Mouse (Mus musculus) spleen, adult 2 months (tissue): ENCODE results near the gene Dnal4. TPM values are rescaled to one million over a fixed set of nuclear protein-coding genes. Genes with fewer than 3 reads are reported as not detected.

Experiments used
- DNase-seq, 2 experiments: peaks; one replicate each; pipeline versions ENCODE4 v3.0.0 to v3.0.0-alpha.2; 2012 to 2021; ENCODE audit warnings: low spot score in 2 of 2, low read depth in 1 of 2
- H3K27ac ChIP-seq: fragments of 200-500 bp; 2 replicates; pipeline ENCODE4 v1.5.1; 2012; ENCODE audit warnings: low read length, inconsistent platforms; ENCODE audit not compliant: insufficient read depth
- H3K27me3 ChIP-seq: fragments of 200-500 bp; 2 replicates; pipeline ENCODE4 v1.6.1; 2012; ENCODE audit warnings: mild to moderate bottlenecking, moderate library complexity, low read length, inconsistent platforms; ENCODE audit not compliant: control insufficient read depth, insufficient read depth
- H3K36me3 ChIP-seq: fragments of 200-500 bp; 2 replicates; pipeline ENCODE4 v1.6.1; 2012; ENCODE audit warnings: mild to moderate bottlenecking, low read length, inconsistent platforms; ENCODE audit not compliant: control insufficient read depth, insufficient read depth
- H3K4me1 ChIP-seq: fragments of 200-500 bp; 2 replicates; pipeline ENCODE4 v1.6.1; 2011; ENCODE audit warnings: inconsistent platforms; ENCODE audit not compliant: control insufficient read depth, insufficient read depth, insufficient read length
- H3K4me3 ChIP-seq: fragments of 200-500 bp; 2 replicates; pipeline ENCODE4 v1.5.1; 2011; ENCODE audit warnings: mild to moderate bottlenecking, inconsistent platforms; ENCODE audit not compliant: insufficient read depth, insufficient read length; ENCODE audit errors: extremely low read depth
- CTCF ChIP-seq: fragments of 200-500 bp; IDR thresholded peaks from 2 replicates; pipeline ENCODE4 v1.5.1; 2011; ENCODE audit warnings: mild to moderate bottlenecking, inconsistent platforms; ENCODE audit not compliant: insufficient read depth, insufficient read length, insufficient replicate concordance; ENCODE audit errors: extremely low read depth
- POLR2A ChIP-seq: fragments of 200-500 bp; IDR thresholded peaks from 2 replicates; pipeline ENCODE4 v1.6.1; 2011; ENCODE audit warnings: low read depth, low read length, inconsistent platforms
- WGBS: fragments of 180-500 bp; shearing (Covaris S2); methylation state at CpG from one replicate; pipeline ENCODE4 v1.1.7; 2018; 5-methylcytosine and 5-hydroxymethylcytosine counted together
- polyA plus RNA-seq: library from polyadenylated mRNA; depleted of rRNA; stranded (reverse); fragments of >200 nt; gene quantifications from 2 replicates; pipeline ENCODE4 v1.2.3, GENCODE M21; 2012

Dnal4 gene
- polyA plus RNA-seq, 1 experiment, result 18.1 TPM

DNA sequence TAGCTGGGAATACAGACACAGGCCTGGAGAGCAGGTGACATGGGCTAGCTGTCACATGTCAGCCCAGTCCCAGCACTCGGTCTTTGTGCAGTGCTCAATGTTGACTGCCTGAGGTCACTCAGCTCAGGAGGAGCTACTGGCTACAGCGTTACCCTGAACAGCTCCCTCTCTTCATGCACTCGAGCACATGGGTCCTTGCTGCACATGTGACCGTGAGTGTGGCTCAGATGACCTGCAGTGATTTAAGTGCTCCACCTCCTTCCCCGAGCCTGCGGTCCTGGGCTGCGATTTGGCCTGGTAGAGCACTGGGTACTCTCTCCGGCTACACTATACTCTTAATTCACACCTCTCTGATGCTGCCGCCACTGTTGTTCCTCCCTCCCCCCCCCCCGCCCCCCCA is 11.5 kb downstream of the Dnal4 start:
- 88% methylated on average over 10 of the region's 10 CpGs for WGBS
- DNase-seq, result no peak
- TF ChIP-seq CTCF, result no peak
- no peak for TF ChIP-seq POLR2A
- Histone ChIP-seq H3K27me3 (no peaks in the 10 kb centered on the region), H3K27ac (no peak overlapping the region), H3K4me1 (peaks cover 5% of the 10 kb centered on the region; the same call in 1 of the 2 replicates), H3K36me3 (no peaks in the 10 kb centered on the region), H3K4me3 (no peak overlapping the region)

DNA sequence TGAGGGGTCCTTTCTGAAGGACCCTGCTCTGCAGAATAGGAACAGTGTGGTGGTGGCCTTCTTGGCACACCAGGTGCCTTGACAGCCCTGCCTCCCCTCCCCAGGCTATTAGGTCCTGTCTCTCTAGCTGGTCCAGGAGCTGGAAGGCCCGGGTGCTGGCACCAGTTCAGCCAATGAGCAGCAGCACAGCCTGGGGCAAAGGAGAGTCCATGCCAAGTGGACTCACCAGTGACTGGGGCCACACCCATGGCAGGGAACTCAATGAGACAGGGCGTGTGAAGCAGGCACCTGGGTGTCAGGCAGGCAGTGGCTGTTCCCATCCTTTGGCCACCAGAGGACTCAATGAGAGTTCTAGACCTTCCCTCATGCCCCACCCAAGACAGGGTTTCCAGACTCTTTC is 12.3 kb downstream of the Dnal4 start:
- H3K4me3 ChIP-seq, result no peak overlapping the region
- H3K27ac ChIP-seq, result no peak overlapping the region
- no peaks in the 10 kb centered on the region for H3K36me3 ChIP-seq
- no peaks in the 10 kb centered on the region for H3K27me3 ChIP-seq
- DNase-seq, result no peak
- WGBS, result 85% methylated on average over 2 of the region's 2 CpGs
- TF ChIP-seq POLR2A (no peak), CTCF (no peak)
- peaks cover 5% of the 10 kb centered on the region; the same call in 1 of the 2 replicates for H3K4me1 ChIP-seq

DNA sequence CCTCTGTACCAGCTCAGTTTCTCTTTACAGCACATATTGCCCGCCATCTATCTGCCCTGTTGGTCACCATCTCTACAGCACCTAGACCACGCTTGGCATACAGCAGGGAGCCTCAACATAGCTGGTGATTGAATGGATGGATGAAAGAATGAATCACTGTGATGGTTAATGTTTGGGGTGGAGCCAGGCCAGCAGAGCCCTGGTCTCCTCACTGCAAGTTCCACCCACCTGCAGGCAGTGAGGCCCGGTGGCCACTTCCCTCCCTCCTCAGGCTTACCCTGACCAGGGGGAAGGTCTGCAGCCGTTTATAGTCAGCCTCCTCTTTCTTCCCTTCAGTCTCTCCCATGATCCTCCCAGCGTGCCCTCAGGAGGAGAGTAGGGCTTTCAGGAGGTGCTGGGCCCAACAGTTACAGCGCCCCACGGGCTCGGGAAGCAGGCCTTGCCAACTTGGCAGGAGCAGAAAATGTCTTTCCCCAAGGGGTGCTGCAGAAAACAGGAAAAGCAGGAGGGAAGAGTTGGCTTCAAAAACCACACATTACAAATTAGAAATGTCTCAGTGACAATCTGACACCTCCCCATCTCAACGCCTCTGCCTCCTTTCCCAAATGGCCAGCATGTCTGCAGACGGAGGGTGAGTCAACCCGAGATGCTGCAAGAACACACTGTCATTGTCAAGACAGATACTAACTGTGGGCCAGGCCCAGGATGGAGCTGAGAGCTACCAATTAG is 12.9 kb downstream of the Dnal4 start:
- Histone ChIP-seq H3K36me3 (no peaks in the 10 kb centered on the region), H3K4me1 (peaks cover 5% of the 10 kb centered on the region; the same call in 1 of the 2 replicates), H3K27ac (no peak overlapping the region), H3K4me3 (no peak overlapping the region), H3K27me3 (no peaks in the 10 kb centered on the region)
- WGBS, result 82% methylated on average over 11 of the region's 11 CpGs
- DNase-seq, result no peak
- TF ChIP-seq POLR2A (no peak), CTCF (no peak)

DNA sequence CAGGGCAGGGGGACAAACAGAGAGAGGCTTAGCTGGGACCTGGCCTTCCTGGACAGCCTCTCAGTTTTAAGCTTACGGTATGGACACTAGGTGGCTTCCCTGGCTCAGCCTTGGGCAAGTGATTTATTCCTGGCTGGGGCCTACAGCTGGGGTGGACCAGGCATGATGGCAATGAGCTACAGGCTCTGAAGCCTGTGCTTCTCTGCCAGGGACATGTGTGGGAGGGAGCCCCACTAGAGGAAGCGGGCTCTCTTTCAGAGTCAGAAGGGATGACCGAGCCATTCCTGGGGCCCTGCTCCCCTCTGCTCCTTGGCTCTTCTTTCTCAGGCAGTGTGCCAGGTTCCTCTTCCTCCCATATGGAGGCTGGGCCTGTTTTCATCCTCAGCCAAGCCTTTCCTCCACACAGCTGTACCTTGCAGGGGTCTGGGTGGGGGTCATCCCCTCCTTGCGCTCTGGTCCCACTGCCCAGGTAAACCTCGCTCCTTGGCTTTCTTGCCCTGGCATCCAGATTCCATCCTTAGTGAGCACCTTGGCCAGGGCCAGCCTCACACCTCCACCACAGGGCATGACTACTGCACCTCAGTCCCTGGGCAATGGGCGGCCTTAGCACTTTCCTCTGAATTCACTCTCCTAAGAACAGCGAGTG is 13.9 kb downstream of the Dnal4 start:
- H3K27me3 ChIP-seq, result no peaks in the 10 kb centered on the region
- DNase-seq, result no peak
- no peak overlapping the region for H3K4me3 ChIP-seq
- H3K36me3 ChIP-seq, result no peaks in the 10 kb centered on the region
- 86% methylated on average over 7 of the region's 7 CpGs for WGBS
- H3K27ac ChIP-seq, result no peak overlapping the region
- TF ChIP-seq CTCF (no peak), POLR2A (no peak)
- peaks cover 5% of the 10 kb centered on the region; the same call in 1 of the 2 replicates for H3K4me1 ChIP-seq

DNA sequence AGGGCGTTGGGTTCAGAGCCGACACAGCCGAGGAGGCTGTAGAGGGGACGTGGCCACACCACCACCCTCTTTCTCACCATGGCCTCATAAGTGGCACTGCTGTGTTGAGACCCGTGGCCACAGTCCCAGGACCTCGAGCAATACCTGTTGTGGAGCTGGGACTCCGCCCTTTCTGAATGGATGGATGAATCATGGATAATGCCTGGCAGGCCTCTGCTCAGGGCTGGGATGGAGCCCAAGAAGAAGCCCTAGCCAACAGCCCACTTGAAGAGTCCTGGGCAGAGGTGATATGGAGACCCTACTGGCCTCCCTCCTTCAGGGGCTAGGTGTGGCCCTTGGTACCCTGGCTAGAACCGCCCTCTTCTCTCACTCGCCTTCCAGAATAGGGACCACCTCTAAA is 14.6 kb downstream of the Dnal4 start:
- WGBS, result 87% methylated on average over 9 of the region's 9 CpGs
- H3K36me3 ChIP-seq, result no peaks in the 10 kb centered on the region
- no peak for TF ChIP-seq CTCF
- TF ChIP-seq POLR2A, result no peak
- no peak overlapping the region for H3K27ac ChIP-seq
- DNase-seq, result no peak
- H3K4me1 ChIP-seq, result no peaks in the 10 kb centered on the region
- H3K4me3 ChIP-seq, result no peak overlapping the region
- no peaks in the 10 kb centered on the region for H3K27me3 ChIP-seq

DNA sequence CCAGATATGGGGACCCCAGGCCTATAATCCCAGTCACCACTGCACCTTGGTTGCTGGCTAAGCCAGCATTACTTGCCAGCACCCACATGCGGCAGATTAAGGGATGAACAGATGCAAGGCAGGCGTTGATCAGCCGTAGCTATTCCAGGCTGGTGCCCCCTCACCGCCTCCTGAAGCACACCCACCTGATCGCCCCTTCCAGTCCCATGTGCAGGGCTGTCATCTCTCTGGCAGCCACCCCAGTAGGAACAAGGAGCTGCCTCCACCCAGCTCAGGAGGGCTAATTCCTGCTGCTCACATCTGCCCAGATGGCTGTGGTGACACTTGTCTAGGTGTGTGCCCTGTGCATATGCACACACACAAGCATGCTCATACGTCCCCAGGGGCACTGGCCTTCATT is 16.7 kb downstream of the Dnal4 start:
- TF ChIP-seq POLR2A (no peak), CTCF (no peak)
- Histone ChIP-seq H3K4me1 (peaks cover 3% of the 10 kb centered on the region; the same call in 1 of the 2 replicates), H3K27me3 (no peaks in the 10 kb centered on the region), H3K36me3 (no peaks in the 10 kb centered on the region), H3K4me3 (no peak overlapping the region), H3K27ac (no peak overlapping the region)
- WGBS, result 88% methylated on average over 6 of the region's 6 CpGs
- DNase-seq, result no peak

DNA sequence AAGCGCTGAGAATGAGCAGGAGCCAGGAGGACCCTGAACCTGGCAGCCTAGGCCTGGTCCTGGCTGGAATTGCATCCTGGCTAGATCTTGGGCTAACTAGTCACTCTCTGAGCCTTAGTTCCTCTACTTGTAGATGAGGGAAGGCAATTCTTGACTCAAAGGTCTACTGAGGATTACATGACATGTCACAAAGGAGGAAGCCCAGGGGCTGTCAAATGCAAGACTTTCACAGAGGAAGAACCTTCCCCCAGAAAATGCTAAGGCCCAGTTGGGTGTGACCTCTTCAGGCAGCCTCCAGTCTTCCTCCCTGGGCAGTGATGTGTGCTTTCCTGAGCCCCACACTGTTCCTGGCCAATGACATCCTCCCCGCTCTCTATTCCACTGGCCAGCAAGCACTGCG is 20.5 kb downstream of the Dnal4 start:
- WGBS, result 74% methylated on average over 3 of the region's 3 CpGs
- Histone ChIP-seq H3K27me3 (no peaks in the 10 kb centered on the region), H3K36me3 (no peaks in the 10 kb centered on the region), H3K4me1 (peaks cover 4% of the 10 kb centered on the region; the same call in 1 of the 2 replicates), H3K27ac (no peak overlapping the region), H3K4me3 (no peak overlapping the region)
- TF ChIP-seq POLR2A, result no peak
- no peak for TF ChIP-seq CTCF
- no peak for DNase-seq
